Mouse (Mus musculus): ENCODE measurements around the gene Ncor1. TPM values are rescaled to one million over a fixed set of nuclear protein-coding genes. Genes with fewer than 3 reads are reported as not detected.

Ncor1 gene
- 100 to 1,000 TPM; 369 to 394 TPM for polyA plus RNA-seq (2017; shearing (Covaris generic))

GRCm38 (mm10) chr11:62458276-62458724, at the start of gene Ncor1, which contains the start of gene Pigl:
Gene Ncor1 (minus strand): TSS chr11:62458541.
Gene Pigl (plus strand): TSS chr11:62458460.

GRCm38 (mm10) chr11:62280675-62281600, 177.4 kb downstream of the Ncor1 start, which contains the start of the genes Zswim7 and Ttc19:
Gene Zswim7 (minus strand): TSS chr11:62281375.
Gene Ttc19 (plus strand): TSS chr11:62281473.

Other genes with a start within 250 kb of the Ncor1 start
- under 1 TPM in 1 of 2 experiments, not detected in 1; 0.43 TPM for gene Adora2b, start 209.6 kb downstream of the Ncor1 start, polyA plus RNA-seq (2017; shearing (Covaris generic))
- gene Zswim7, start 177.2 kb downstream of the Ncor1 start, polyA plus RNA-seq (2017; shearing (Covaris generic)), result 1 to 10 TPM; 6.1 to 9.7 TPM
- gene Ttc19, start 177.1 kb downstream of the Ncor1 start, polyA plus RNA-seq (2017; shearing (Covaris generic)), result 10 to 100 TPM; 21.3 to 22.8 TPM
- gene Pigl, start 81 bp downstream of the Ncor1 start, polyA plus RNA-seq (2017; shearing (Covaris generic)), result 10 to 100 TPM in 1 of 2 experiments, 1 to 10 TPM in 1; 7.6 to 12.4 TPM
- 10 to 100 TPM in 1 of 2 experiments, 1 to 10 TPM in 1; 7.8 to 12.4 TPM for gene Cenpv, start 80.7 kb upstream of the Ncor1 start, polyA plus RNA-seq (2017; shearing (Covaris generic))
- gene Ubb, start 92.6 kb upstream of the Ncor1 start, polyA plus RNA-seq (2017; shearing (Covaris generic)), result 1,000 to 10,000 TPM; 2,490 to 2,675 TPM
- gene Trpv2, start 115.9 kb upstream of the Ncor1 start, polyA plus RNA-seq (2017; shearing (Covaris generic)), result 100 to 1,000 TPM in 1 of 2 experiments, 10 to 100 TPM in 1; 59.7 to 150 TPM
- 1 to 10 TPM; 2.0 to 2.3 TPM for gene Lrrc75a, start 190.0 kb upstream of the Ncor1 start, polyA plus RNA-seq (2017; shearing (Covaris generic))
- gene Mmgt2, start 190.1 kb upstream of the Ncor1 start, polyA plus RNA-seq (2017; shearing (Covaris generic)), result 10 to 100 TPM; 42.7 to 51.6 TPM